Mouse (Mus musculus): Measurements from ENCODE around the gene Hapln1.

GRCm38 (mm10) chr13:89652773-89653172 is 113.2 kb downstream of the Hapln1 start:
- no peak for TF ChIP-seq CTCF (IDR thresholded peaks at IDR 0.05; ENCODE audit: control insufficient read depth, insufficient read depth, insufficient read length)
- no peak for TF ChIP-seq USF1 (IDR thresholded peaks at IDR 0.05; ENCODE audit: low read depth)
